Mouse (Mus musculus) thymus, adult 2 months (tissue): ENCODE results near the gene Cox10.

Experiments used
- CTCF ChIP-seq: fragments of 200-500 bp; IDR thresholded peaks from 2 replicates; pipeline ENCODE4 v1.5.1; 2012; ENCODE audit warnings: mild to moderate bottlenecking, control low read depth, low read length, moderate library complexity, borderline replicate concordance; ENCODE audit not compliant: control insufficient read depth, poor library complexity, insufficient read depth; ENCODE audit errors: extremely low read depth
- POLR2A ChIP-seq: fragments of 200-500 bp; IDR thresholded peaks from 2 replicates; pipeline ENCODE4 v1.6.1; 2012; ENCODE audit warnings: mild to moderate bottlenecking, low read length, control low read depth, moderate library complexity; ENCODE audit not compliant: control insufficient read depth, poor library complexity, insufficient read depth; ENCODE audit errors: extremely low read depth

DNA sequence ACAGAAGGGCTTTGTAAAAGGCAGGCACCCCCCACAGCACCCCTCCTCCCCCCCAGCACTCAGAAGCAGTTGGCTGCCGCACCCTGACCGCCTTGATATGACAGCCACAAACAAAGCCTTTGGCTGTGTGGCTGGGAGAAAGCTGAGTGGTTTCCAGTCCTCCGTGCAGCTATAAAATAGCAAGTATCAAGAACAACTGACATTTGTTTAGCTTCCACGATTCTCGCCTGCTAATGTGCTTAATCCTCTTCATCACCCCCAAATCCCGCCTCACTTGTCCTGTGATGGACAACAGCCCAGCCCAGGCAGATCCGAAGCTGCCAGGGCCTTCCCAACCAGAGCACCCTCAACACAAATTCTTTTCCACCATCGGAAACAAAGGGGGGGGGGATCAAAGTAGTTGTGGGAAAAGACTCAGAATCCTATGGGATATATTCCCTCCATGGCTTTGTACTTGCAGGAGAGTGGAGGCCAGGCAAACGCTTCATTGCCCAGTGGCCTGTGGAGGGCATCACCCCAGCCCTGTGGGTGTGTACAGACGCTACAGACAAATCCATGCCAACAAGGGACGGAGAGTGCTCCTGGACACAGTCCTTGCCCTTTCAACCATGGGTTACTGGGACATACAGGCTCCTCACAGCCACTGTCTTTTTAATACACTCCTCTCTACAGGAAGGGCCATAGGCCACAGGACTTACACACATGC lies 109.9 kb downstream of the Cox10 start:
- TF ChIP-seq CTCF (no peak), POLR2A (no peak)
